Mouse (Mus musculus) CH12F3 (cell line): ENCODE results near the gene Cntn4.
"Not testable (repeated sequence)": the region's sequence is repeated elsewhere in the genome, so short reads cannot be mapped to it uniquely, and the experiment has no call there.

Source experiments
- in situ Hi-C: fragments of 300-500 bp; cut with MboI; formaldehyde crosslinking; loops from 2 replicates; pipeline ENCODE4 v1.14.3; 2020; ENCODE audit warnings: low sequenced_read_pairs

Gene Cntn4

DNA sequence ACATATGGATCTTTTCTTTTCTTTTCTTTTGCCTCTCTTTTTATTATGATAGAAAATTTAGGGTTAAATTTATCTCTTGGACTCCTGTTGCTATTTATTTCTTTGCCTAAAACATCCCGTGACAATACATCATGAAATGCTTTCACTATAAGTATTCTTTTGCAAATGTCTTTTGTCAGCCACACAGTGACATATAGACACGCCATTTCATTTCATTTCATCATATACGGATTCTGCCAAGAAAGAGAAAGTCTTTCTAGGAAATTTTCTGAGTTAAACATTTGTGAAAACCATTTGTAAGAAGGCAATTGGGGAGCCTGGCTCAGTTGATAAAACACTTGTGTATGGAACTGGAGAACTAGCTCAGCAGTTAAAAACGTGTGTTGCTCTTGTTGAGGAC lies 625.0 kb downstream of the Cntn4 start:
- in situ Hi-C loops: no loop called here

DNA sequence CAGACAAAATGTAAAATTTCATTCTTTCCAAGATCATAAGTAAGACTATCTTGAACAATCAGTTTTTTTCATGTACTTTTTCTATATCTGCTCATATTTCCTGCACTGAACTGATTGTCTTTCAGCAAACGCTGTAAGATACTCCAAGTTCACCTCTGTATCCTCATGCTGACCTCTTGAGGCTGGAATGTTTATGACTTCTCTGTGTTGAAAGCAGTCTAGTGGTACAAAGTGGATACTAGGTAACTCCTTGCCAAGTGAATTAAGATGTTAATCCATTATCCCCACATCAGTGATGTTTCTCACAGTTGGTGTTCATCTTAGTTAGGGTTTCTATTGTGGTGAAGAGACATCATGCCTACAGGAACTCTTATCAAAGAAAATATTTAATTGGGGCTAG lies 651.5 kb downstream of the Cntn4 start:
- in situ Hi-C loops: no loop called here

DNA sequence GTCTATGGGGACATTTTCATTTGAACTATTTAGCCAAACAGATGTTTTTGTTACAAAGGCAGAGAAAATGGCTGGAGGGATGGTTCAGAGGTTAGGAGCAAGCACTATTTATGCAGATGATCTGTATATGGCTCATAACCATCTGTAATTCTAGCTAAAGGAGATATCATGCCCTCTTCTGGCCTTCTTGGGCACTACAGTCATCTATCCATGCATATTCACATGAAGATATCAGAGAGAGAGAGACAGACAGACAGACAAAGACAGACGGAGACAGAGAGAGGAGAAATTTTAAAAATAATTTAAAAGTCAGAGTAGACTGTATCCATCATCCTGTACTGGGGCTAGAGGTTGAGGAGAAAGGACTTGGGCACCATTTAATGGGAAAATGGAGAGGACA lies 652.2 kb downstream of the Cntn4 start:
- in situ Hi-C loops: no loop called here

DNA sequence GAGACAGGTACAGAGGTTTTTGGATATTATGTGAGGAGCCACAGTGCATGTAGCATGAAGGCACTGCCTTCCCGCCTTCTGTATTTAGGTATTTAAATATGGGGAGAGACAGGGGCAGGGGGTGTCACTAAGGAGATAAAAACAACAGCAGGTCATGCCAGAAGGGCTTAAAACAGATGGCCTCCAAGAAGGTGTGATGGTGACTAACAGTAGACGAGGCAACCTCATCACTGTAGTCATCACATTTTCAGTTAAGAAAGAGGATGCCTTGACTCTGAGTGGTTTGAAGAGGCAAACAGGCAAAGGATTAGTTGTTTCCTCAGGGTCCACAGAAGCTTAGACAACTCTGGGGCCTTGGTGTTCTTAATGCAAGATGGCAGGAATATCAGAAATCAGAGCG lies 655.0 kb downstream of the Cntn4 start:
- in situ Hi-C loops: no loop called here

DNA sequence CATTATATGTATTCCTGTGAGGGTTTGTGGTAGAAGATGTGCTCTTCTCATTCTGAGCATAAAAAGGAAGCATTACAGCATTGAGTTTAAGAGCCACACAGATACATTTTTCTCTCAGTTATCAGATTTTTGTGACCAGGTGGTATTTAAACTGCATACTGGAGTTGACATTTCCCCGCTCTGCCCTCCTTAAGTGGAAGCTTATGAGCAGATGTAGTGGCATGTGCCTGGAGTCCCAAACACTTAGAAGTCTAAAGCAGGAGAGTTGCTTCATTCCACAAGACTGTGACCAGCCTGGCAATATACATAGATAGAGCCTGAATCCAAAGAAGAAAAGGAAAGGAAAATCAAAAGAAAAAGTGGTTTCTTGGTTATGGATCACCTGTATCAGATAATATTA lies 655.5 kb downstream of the Cntn4 start:
- in situ Hi-C loops: no loop called here

DNA sequence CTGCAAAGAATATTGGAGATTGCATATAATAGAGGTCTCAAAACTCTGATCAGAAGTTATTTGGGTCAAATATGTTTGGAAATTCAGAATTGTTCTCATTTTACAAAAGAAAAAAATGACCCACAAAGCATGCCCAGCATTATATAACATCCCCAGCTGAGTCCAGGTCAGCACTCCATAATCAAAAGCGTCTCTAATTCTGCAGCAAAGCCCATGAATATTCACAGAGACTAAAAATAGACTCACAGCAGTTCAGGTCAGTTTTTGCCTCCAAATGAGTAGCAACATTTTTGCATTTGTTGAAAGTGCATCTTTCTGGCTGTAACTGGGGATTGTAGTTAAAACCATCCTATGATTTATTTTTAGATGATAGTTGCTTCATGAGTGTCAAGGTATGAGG lies 657.6 kb downstream of the Cntn4 start:
- in situ Hi-C loops: no loop called here

DNA sequence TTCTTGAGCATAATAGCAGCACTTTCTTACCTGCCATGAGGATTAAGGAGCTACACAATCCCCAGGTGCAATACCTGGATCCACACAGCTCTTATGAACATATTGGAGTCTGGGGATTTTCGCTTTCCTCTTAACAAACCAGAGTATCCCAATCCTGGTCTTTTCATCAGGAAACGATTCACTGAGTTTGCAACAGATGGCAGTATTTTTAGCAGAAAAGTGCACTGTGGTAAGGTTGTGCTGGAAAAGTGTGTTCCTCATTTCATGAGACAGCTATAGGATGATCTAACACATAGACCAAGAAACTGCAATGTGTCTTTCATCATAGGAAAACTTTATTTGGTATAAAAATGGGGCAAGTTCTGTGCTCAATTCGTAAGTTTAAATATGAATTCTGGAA lies 659.3 kb downstream of the Cntn4 start:
- in situ Hi-C loops: no loop called here

DNA sequence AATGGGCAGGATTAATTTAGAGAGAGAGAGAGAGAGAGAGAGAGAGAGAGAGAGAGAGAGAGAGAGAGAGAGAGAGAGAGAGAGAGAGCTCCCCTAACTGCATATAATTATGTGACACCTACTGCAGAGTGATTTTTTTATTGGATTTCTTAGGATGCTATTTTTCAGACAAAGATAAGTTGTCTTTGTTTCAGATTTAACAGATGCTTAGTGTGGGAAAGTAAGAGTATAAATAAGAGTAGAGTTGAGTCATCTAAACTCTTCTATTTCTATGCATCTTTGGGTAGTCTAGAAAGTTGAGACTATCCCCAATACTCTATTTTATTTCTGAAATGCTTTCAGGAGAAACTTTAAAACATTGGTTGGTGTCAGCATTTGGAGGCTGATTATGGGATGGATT lies 660.4 kb downstream of the Cntn4 start:
- in situ Hi-C loops: no loop called here

DNA sequence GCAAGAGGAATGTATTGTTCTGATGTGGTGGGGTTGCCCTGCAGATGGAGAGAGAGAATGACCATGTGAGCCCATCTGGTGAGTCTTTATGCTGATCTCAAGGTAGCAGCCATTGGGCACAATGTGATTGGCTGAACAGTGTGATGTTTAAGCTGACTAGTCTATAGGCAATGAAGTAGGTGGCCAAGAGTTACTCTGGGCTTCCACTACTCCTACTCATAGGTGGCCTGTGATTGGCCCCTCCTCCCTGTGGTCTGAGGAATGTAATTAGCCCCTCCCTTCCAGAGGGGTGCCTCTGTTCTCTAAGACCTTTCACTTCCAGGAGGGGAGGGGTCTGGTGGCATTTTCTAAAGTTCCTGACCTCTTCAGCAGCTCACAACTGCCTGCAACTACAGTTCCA lies 663.7 kb downstream of the Cntn4 start:
- in situ Hi-C loops: no loop called here

DNA sequence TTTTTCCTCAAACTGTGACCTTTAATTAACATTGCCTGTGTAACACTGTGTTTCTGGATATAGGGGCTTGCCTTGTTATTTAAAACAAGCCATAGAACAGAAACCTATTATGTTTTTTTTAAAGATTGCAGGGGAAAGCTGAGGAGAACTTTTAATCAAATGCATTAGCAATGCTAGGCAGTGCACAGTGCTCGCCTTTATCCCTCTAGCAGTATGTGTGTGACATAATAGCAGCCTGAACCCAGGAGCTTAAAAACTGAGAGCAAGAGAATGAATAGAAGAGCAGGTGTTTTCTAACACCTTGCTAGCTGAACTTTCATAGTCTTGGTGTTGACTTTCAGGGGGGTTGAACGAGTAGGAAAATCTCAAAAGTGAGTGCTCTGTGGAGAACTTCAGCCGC lies 672.6 kb downstream of the Cntn4 start:
- in situ Hi-C loops: no loop called here

DNA sequence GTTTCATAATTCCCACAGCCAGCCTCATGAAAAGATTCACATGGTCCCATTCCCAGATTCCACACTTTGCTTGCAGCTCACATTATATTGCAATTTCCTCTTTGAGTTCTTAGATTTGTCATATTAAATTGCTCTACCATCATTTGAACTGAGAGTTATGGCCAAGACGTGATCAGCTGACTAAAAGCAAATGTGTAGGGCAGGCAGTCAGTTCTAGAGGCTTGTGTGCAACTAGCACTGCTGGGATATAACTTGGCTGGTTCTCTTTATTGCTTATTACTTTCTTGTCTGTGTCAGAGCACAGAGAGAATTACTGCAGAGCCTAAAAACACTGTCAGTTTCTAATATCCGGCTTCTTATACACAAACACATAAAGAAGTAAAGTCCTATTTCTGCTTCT lies 673.9 kb downstream of the Cntn4 start:
- in situ Hi-C loops: no loop called here

DNA sequence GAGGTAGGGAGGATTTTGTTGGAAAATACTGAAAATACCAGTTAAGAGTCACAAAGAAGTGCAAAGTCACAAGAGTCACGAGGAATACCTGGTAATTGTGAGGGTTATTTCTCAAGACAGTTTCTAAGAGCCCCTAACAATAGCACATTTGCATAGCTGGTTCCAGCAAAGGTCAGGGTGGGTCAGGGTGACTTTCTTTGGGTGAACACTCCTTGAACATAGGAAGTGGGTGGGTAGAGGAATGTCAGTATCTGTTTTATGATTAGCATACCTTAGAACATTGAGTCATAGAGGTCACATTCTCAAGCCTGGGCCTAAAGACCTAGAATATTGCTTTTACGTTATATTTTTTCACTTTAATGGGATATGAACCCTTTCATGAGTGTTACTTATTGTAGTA lies 681.3 kb downstream of the Cntn4 start:
- in situ Hi-C loops: not testable (repeated sequence)

DNA sequence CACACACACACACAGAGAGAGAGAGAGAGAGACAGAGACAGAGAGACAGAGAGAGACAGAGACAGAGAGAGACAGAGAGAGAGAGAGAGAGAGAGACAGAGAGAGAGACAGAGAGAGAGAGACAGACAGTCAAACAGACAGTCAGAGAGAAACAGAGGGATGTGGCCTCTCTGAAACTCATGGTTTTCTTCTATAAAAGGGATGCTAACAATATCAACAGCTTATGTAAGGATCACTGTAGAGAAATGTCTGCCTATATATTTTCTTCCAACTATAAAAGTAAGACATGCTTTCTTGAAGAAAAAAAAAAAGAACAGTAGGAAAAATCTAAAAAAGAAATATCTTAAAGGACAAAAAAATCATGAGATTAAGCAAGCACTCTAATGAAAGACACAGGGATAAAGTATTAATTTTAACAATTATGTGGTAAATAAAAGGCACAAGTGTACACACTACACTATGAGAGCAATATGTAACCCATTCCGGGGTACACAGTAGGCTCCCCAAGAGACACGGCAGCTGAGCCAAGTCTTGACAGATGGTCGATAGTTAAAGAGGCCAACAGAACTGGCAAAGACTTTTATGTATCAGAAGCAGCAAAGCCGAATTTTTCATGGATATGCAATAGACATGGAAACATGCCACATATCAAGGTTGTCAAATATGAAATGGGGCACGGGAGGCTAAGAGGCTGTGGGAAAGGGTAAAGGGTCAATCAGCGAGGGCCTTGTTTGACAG lies 704.0 kb downstream of the Cntn4 start:
- in situ Hi-C loops: no loop called here

DNA sequence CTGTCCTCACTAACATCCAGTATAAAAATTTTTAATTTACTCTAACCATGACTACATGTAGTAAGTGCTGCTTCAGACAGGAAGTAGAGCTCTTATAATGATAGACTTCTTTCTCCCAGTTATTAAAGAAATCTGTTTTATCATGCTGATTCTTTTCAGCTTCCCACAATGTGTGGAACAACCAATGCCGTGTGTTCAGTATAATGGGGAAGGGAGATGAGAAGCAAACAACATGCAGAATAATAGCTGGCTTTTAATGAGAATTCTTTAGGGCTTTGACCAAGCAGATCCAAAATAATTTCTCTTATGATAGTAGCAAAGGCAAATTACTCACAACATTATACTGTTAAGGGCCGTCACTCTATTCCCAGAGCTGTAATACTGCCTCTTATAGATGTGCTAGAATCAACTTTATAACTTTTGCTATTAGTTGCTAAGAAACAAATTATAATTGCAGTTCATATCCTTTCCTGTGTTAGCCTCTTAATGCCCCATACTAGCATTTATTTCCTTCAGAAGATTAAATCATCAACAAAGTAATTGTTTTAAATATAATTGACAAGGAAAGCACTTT lies 710.5 kb downstream of the Cntn4 start:
- in situ Hi-C loops: no loop called here

DNA sequence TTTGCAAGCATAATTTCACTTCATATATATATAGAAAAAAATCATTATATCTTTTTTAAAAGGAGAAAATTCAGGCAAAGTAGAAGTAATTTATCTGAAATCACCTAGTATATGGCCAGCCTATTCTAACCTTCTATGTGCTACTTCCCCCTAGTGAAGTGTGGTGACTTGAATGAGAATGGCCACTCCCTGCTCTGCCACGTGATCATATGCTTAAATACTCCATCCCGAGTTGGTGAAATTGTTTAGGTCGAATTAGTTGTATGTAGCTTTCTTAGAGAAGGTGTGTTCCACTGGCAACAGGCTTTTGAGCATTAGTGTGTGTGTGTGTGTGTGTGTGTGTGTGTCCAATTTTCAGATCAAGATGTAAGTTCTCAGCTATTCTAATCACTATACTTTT lies 730.6 kb downstream of the Cntn4 start:
- in situ Hi-C loops: no loop called here

DNA sequence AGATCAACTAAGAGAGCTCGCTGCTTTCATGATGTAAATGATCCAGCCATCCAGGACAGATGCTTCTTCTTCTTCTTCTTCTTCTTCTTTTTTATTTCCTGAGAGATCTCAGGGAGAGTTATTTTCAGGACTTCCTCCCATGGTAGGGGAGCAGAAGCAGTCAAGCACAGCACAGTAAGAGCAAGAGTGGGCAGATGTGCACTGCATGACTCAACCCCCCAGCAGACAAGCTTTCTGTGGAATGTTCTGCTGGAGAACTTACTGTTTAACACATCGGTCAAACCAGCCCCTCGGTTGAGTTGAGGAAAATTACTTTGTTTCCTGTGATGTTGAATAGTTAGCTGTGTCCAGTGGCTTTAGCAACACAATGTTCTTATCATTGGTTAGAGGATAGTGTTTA lies 731.2 kb downstream of the Cntn4 start:
- in situ Hi-C loops: no loop called here

DNA sequence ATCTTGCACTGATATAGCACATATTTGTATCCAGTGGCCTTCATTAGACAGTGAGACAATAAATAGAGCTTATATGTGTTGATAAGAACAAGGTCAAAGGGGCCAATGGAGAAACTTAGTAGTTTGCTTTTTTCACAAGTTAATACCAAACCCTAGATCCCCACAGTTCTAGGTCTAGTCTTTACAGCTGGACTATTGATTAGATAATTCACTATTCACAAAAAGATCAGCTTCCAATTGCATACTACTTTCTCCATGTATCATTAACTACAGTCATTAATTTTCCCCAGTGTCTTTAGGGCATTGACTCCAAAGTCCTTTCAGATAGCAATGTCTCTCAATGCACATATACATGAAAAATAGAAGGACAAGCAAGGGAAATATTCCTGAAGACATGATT lies 745.5 kb downstream of the Cntn4 start:
- in situ Hi-C loops: no loop called here

DNA sequence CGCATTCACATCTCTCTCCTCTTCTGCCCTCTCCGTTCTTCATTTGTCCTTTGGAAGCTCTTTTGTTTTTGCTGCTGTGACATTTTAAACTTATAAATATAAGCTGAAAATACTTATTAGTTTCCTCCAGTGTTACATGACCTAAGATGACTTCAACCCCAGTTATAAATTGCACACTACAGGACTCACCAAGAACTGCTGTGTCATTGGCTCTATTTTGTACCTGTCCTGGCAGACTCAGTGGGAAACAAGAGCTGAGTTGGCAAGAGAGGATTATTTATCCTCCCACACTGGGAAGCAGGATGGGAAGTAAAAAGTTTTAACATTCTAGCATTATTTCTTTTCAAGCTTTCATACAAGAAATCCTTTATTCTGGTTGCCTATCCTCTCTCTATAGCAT lies 746.0 kb downstream of the Cntn4 start:
- in situ Hi-C loops: no loop called here

DNA sequence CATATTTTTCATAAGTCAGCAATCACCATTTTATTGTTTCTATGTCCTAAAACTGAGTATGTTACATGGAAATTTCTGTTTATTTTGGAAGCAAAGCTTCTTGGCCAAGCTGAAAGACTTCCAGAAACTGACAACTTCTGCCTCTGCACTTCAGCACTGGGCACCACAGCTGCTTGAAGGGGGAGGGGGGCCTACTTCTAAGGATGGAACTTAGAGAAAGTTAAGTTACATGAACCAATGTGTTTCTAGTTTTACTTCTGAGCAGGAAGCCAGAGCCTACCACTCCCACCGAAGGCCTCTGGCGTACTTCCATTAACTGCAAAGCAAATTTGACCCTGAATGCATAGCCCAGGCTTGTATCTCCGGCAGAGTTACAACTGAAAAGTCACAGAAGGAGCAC lies 749.2 kb downstream of the Cntn4 start:
- in situ Hi-C loops: no loop called here

DNA sequence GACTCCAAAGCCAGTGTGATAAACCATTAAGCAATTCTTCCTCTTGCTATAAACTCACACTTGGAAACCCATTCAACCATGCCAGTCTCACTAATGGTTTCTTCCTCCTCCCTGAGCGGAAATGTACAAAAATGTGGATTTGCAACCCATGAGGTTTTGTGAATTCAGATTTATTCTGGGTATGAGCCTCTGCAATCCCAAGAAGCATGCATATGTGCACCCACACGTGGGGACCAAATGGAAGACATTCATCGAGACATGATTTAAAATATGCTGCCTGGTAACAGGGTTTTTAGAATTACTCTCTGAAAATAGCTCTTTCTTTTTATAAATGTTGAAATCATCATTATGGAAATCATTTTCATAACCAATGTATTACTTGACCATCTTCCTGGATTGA lies 754.0 kb downstream of the Cntn4 start:
- in situ Hi-C loops: no loop called here

DNA sequence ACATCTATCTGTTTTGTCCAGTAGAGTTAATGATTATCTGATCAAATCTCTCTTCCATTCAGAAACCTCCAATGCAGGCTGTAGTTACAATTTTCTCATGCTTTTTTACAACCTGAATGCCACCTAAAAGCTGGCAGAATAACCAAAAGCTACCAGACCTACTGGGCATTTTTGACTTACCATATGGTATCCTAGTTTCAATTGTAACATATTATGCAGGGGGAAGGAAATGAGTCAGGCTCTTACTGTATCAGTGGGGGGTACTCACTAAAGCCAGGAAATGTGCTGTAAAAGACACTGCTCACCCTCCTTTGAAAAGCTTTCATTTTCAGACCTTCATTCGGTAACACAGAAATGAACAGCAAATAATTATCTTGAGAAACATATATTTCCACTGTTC lies 763.3 kb downstream of the Cntn4 start:
- in situ Hi-C loops: no loop called here

DNA sequence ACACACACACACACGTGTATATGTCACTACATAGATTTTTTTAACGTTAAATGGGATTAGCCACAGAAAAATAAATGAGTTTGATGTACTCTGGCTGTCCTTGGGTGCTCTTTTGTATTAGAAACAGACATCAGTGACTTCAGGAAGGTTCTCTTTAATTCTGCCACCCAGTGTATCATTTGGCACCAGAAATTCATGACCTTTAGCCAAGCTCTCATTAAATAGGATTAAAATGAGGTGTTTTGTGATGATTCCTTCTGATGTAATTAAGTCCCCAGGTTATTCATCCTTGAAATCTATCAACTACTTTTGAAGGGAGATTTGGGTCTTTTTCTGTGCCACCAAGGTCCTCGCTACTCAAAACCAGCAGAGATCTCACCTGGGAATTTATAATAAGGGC lies 763.8 kb downstream of the Cntn4 start:
- in situ Hi-C loops: no loop called here
